ENCODE assay signal across 8 mouse cellular contexts in the genomic region with DNA sequence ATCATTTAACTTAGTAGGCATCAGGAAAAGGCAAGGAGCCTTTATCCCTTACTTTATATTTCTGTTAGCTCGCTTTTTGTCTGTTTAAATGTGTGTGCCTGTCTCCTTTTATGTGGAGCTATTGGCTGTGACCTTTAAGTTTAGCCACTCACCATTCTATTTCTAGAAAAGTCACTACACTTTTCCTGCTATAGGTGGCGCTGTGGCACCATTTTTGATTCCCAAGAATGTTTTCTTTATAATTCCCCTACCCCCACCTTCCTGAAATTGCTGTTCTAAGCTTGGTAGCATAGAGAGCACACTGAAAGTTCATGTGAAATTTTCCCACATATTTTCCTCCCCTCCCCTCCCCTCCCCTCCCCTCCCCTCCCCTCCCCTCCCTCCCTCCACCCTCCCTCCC. TPM values are rescaled to one million over a fixed set of nuclear protein-coding genes. Genes with fewer than 3 reads are reported as not detected.
DNase-seq lines count a peak whose midpoint lies in the region.

No protein-coding gene starts in this region.

- peak; percentile 64 for DNase-seq in heart, adult 8-10 months (ENCODE audit: low spot score)
- DNase-seq in heart, postnatal 25 days (ENCODE audit: low spot score) = no peak
- DNase-seq in 416B (ENCODE audit: low read depth) = peak; percentile 74
- DNase-seq in R1 (ENCODE audit: low read depth, low spot score) = peak; percentile 67
- peak; percentile 74 for DNase-seq in embryo, embryonic 11 days
- DNase-seq in induced T-regulatory cell, adult 2 months (ENCODE audit: low read depth) = peak; percentile 66
- peak; percentile 82 for DNase-seq in lung, postnatal 10 days
- DNase-seq in yolk sac, embryonic 10.5 days (ENCODE audit: low spot score) = no peak

- intact Hi-C loops in heart, postnatal 25 days (cut with DNase I) = loop anchor here (1.0 to 5.0 kb wide), 2 partner anchors 322 to 642 kb away; no protein-coding TSS in a partner anchor

RNA-seq across cellular contexts. Expression of gene Mrc2, which starts 22.3 kb away (rescaled TPM):
- 10 to 100 TPM in 3 of 4 experiments, 1 to 10 TPM in 1; 9.8 to 13.3 (median 13.0) TPM for total RNA-seq in heart, adult 8-10 months (2022)
- total RNA-seq in heart, postnatal 25 days (2021) = 10 to 100 TPM; 20.9 to 23.4 TPM

Comparison
In these comparisons a context has a peak if more than half of its experiments do, and no peak if none do; other contexts are left out.
1. DNase-seq: peak in heart, adult 8-10 months (single experiment), 416B (single experiment), R1 (single experiment), embryo, embryonic 11 days (single experiment), induced T-regulatory cell, adult 2 months (single experiment) and lung, postnatal 10 days (single experiment); none in heart, postnatal 25 days (single experiment) and yolk sac, embryonic 10.5 days (single experiment).